Mouse (Mus musculus) kidney, adult 2 months (tissue): ENCODE data around the gene Iba57. TPM values are rescaled to one million over a fixed set of nuclear protein-coding genes. Genes with fewer than 3 reads are reported as not detected.

ENCODE experiments used
- DNase-seq: peaks from one replicate; pipeline ENCODE4 v3.0.0; 2021
- H3K27ac ChIP-seq: fragments of 200-500 bp; 2 replicates; pipeline ENCODE4 v1.5.1; 2012; ENCODE audit warnings: low read depth, low read length, control low read depth, inconsistent platforms; ENCODE audit not compliant: insufficient read depth
- H3K27me3 ChIP-seq: fragments of 200-500 bp; replicated peaks from 2 replicates; pipeline ENCODE4 v1.6.1; 2012; ENCODE audit warnings: mild to moderate bottlenecking, moderate library complexity, low read length, inconsistent platforms; ENCODE audit not compliant: control insufficient read depth, insufficient read depth
- H3K36me3 ChIP-seq: fragments of 200-500 bp; 2 replicates; pipeline ENCODE4 v1.6.1; 2012; ENCODE audit warnings: mild to moderate bottlenecking, moderate library complexity, low read length, inconsistent platforms; ENCODE audit not compliant: control insufficient read depth, insufficient read depth
- H3K4me1 ChIP-seq: fragments of 200-500 bp; 2 replicates; pipeline ENCODE4 v1.6.1; 2011; ENCODE audit warnings: low read length; ENCODE audit not compliant: control insufficient read depth, insufficient read depth
- H3K4me3 ChIP-seq: fragments of 200-500 bp; 2 replicates; pipeline ENCODE4 v1.5.1; 2011; ENCODE audit warnings: mild to moderate bottlenecking, low read depth, low read length, control low read depth; ENCODE audit not compliant: insufficient read depth
- CTCF ChIP-seq: fragments of 200-500 bp; conservative IDR thresholded peaks from 2 replicates; pipeline ENCODE4 v1.5.1; 2011; ENCODE audit warnings: low read depth, mild to moderate bottlenecking, control low read depth, low read length, moderate library complexity, mixed read lengths; ENCODE audit not compliant: insufficient read depth, insufficient read length
- POLR2A ChIP-seq: fragments of 200-500 bp; IDR thresholded peaks from one replicate; pipeline ENCODE4 v1.6.1; 2011; ENCODE audit warnings: low read depth, low read length, control low read depth
- WGBS: fragments of 180-500 bp; shearing (Covaris S2); methylation state at CpG from one replicate; pipeline ENCODE4 v1.1.7; 2018; 5-methylcytosine and 5-hydroxymethylcytosine counted together
- polyA plus RNA-seq: library from polyadenylated mRNA; depleted of rRNA; stranded (reverse); fragments of >200 nt; gene quantifications from 2 replicates; pipeline ENCODE4 v1.2.3, GENCODE M21; 2012; rRNA removed

Iba57 gene
- polyA plus RNA-seq, 1 experiment = 8.3 TPM

- no peaks in the 10 kb centered on the region for H3K36me3 ChIP-seq
Observed at GRCm38 (mm10) chr11:59131348-59131919, 32.1 kb downstream of the Iba57 start.

DNA sequence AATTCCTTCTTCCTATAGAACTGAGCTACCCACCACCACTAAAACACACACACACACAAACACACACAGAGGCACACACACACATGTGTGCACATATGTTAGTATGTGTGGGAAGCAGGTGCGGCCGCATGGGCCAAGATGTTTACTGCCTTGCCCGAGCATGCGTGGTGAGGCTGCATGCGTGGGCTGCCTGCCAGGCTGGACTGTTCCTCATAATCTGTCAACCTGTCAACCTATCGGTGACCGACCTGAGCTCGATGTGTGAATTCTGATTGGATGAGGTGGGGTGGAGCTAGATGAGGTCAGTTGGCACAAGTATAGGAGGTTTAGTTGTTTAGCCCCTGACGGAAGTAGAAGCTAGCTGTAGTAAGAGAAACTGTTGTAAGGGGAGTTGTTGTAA lies 32.8 kb downstream of the Iba57 start:
- Histone ChIP-seq H3K27ac (no peak overlapping the region), H3K4me1 (no peaks in the 10 kb centered on the region), H3K36me3 (no peaks in the 10 kb centered on the region), H3K27me3 (no peaks in the 10 kb centered on the region; the same call in 1 of the 2 replicates), H3K4me3 (no peak overlapping the region)
- no peak for TF ChIP-seq POLR2A
- no peak for TF ChIP-seq CTCF
- no peak for DNase-seq
- 70% methylated on average over 9 of the region's 9 CpGs for WGBS

More at GRCm38 (mm10) chr11:59131348-59131919, 32.1 kb downstream of the Iba57 start:
- no peak for TF ChIP-seq CTCF
- TF ChIP-seq POLR2A = no peak
- no peak overlapping the region for H3K27ac ChIP-seq
- 59% methylated on average over 18 of the region's 18 CpGs for WGBS
- H3K4me1 ChIP-seq = no peaks in the 10 kb centered on the region
- H3K4me3 ChIP-seq = no peak overlapping the region
- no peaks in the 10 kb centered on the region; the same call in 1 of the 2 replicates for H3K27me3 ChIP-seq
- DNase-seq = no peak

- Histone ChIP-seq H3K4me1 (no peaks in the 10 kb centered on the region), H3K4me3 (no peak overlapping the region), H3K27me3 (no peaks in the 10 kb centered on the region), H3K36me3 (no peaks in the 10 kb centered on the region), H3K27ac (no peak overlapping the region)
- DNase-seq = no peak
- WGBS = 98% methylated on average over 5 of the region's 5 CpGs
- TF ChIP-seq POLR2A = no peak
- no peak for TF ChIP-seq CTCF
Observed at GRCm38 (mm10) chr11:59105945-59106344, 57.6 kb downstream of the Iba57 start.

Other genes starting within 250 kb of the Iba57 start
- 0.27 and 0.31 TPM in 2 replicates for gene Btnl10, start 245.8 kb downstream of the Iba57 start, polyA plus RNA-seq
- gene Rnf187, start 224.8 kb downstream of the Iba57 start, polyA plus RNA-seq = 251 and 307 TPM in 2 replicates
- 3.0 and 5.3 TPM in 2 replicates for gene Hist3h2ba, start 214.8 kb downstream of the Iba57 start, polyA plus RNA-seq
- gene Hist3h2a, start 209.1 kb downstream of the Iba57 start, polyA plus RNA-seq = 29.0 and 29.5 TPM in 2 replicates
- gene Trim17, start 209.1 kb downstream of the Iba57 start, polyA plus RNA-seq = 0.34 and 0.48 TPM in 2 replicates
- 19.4 and 20.7 TPM in 2 replicates for gene Trim11, start 185.6 kb downstream of the Iba57 start, polyA plus RNA-seq
- 0.15 and 6.2 TPM in 2 replicates for gene Obscn, start 27.3 kb downstream of the Iba57 start, polyA plus RNA-seq
- 1.4 and 1.8 TPM in 2 replicates for gene Gjc2, start 19.5 kb upstream of the Iba57 start, polyA plus RNA-seq
- 137 and 144 TPM in 2 replicates for gene Guk1, start 28.5 kb upstream of the Iba57 start, polyA plus RNA-seq
- gene Mrpl55, start 38.7 kb upstream of the Iba57 start, polyA plus RNA-seq = 56.3 and 58.2 TPM in 2 replicates
- 19.8 and 22.1 TPM in 2 replicates for gene 2310033P09Rik, start 44.6 kb upstream of the Iba57 start, polyA plus RNA-seq
- 490 and 503 TPM in 2 replicates for gene Arf1, start 64.5 kb upstream of the Iba57 start, polyA plus RNA-seq
- not detected in 2 replicates for gene Wnt3a, start 127.0 kb upstream of the Iba57 start, polyA plus RNA-seq
- gene Wnt9a, start 143.2 kb upstream of the Iba57 start, polyA plus RNA-seq = 1.7 and 1.8 TPM in 2 replicates
- not detected in 2 replicates for gene Prss38, start 211.9 kb upstream of the Iba57 start, polyA plus RNA-seq